Comparison of ENCODE assay signal across 8 mouse cellular contexts in genomic region chr4:130138441-130139213, GRCm38 (mm10). TPM values are rescaled to one million over a fixed set of nuclear protein-coding genes. Genes with fewer than 3 reads are reported as not detected.
DNase-seq lines count a peak whose midpoint lies in the region; ATAC-seq lines count a peak whose summit lies in the region.

No protein-coding gene starts in this region.

- H3K36me3 ChIP-seq in forebrain, embryonic 12.5 days (replicated peaks) = no peaks in the 10 kb centered on the region
- no peaks in the 10 kb centered on the region for H3K36me3 ChIP-seq in lung, embryonic 15.5 days

- WGBS in forebrain, embryonic 12.5 days = under 1% methylated on average over 52 of the region's 57 CpGs
- WGBS in lung, embryonic 15.5 days = under 1% methylated on average over 55 of the region's 57 CpGs

- peak; percentile 81 for DNase-seq in ES-CJ7 (ENCODE audit: low read depth, low spot score)
- DNase-seq in brain, embryonic 18.5 days (ENCODE audit: low read depth, low spot score) = peak; percentile 20
- DNase-seq in heart, postnatal 14 days = peak; percentile 84 to 90
- DNase-seq in layer of hippocampus, adult 18-20 months (ENCODE audit: low spot score in 2 of 2) = peak; percentile 28 to 67
- peak; percentile 76 for DNase-seq in ovary, postnatal 14 days (ENCODE audit: low spot score)
- peak; percentile 81 for DNase-seq in urinary bladder, adult 2 months (ENCODE audit: low spot score)

- peak overlapping the region; percentile 43 for H3K4me3 ChIP-seq in forebrain, embryonic 12.5 days (replicated peaks)
- peak overlapping the region; percentile 37 for H3K4me3 ChIP-seq in lung, embryonic 15.5 days

- H3K4me2 ChIP-seq in forebrain, embryonic 12.5 days = peak overlapping the region; percentile 92
- H3K4me2 ChIP-seq in lung, embryonic 15.5 days = peak overlapping the region; percentile 80

- H3K27me3 ChIP-seq in forebrain, embryonic 12.5 days = peaks cover 59% of the 10 kb centered on the region
- peaks cover 49% of the 10 kb centered on the region for H3K27me3 ChIP-seq in lung, embryonic 15.5 days

- H3K9me3 ChIP-seq in forebrain, embryonic 12.5 days = no peaks in the 10 kb centered on the region
- H3K9me3 ChIP-seq in lung, embryonic 15.5 days = no peaks in the 10 kb centered on the region

- intact Hi-C loops in heart, postnatal 14 days (cut with DNase I) = loop anchor here (1.0 to 5.0 kb wide), 2 partner anchors 51 to 114 kb away; no protein-coding TSS in a partner anchor

- ATAC-seq in forebrain, embryonic 12.5 days (ENCODE audit: low FRiP score) = peak; percentile 84
- peak; percentile 43 for ATAC-seq in lung, embryonic 15.5 days (ENCODE audit: borderline replicate concordance, extremely low read depth, low FRiP score, low TSS enrichment)

- H3K27ac ChIP-seq in forebrain, embryonic 12.5 days = no peak overlapping the region
- no peak overlapping the region for H3K27ac ChIP-seq in lung, embryonic 15.5 days

- peaks cover 19% of the 10 kb centered on the region for H3K4me1 ChIP-seq in forebrain, embryonic 12.5 days
- peaks cover 17% of the 10 kb centered on the region for H3K4me1 ChIP-seq in lung, embryonic 15.5 days

- H3K9ac ChIP-seq in forebrain, embryonic 12.5 days = peak overlapping the region; percentile 59
- H3K9ac ChIP-seq in lung, embryonic 15.5 days = peak overlapping the region; percentile 27

RNA-seq across cellular contexts. Expression of gene Hcrtr1, which starts 0.5 kb away (rescaled TPM):
- 0.10 TPM in 1 of 2 replicates, not detected in the other for polyA plus RNA-seq in forebrain, embryonic 12.5 days (2016; fragmentation: Nextera tagmentation; extraction: Ambion mirVana)
- total RNA-seq in heart, postnatal 14 days (2021) = under 1 TPM in 1 of 2 experiments, not detected in 1; 0.12 TPM
- 1 to 10 TPM; 1.6 to 2.3 TPM for total RNA-seq in layer of hippocampus, adult 18-20 months (2021)
- 0.28 and 0.50 TPM in 2 replicates for polyA plus RNA-seq in lung, embryonic 15.5 days (2015; fragmentation: Nextera tagmentation; extraction: Ambion mirVana)
- 18.8 and 20.0 TPM in 2 replicates for polyA plus RNA-seq in urinary bladder, adult 2 months (2012; rRNA removed)

RNA-seq across cellular contexts. Expression of gene Pef1, which starts 36.3 kb away (rescaled TPM):
- 60.4 and 61.4 TPM in 2 replicates for polyA plus RNA-seq in forebrain, embryonic 12.5 days (2016; fragmentation: Nextera tagmentation; extraction: Ambion mirVana)
- 10 to 100 TPM; 37.6 to 39.1 TPM for total RNA-seq in heart, postnatal 14 days (2021)
- 10 to 100 TPM; 71.9 to 72.0 TPM for total RNA-seq in layer of hippocampus, adult 18-20 months (2021)
- polyA plus RNA-seq in lung, embryonic 15.5 days (2015; fragmentation: Nextera tagmentation; extraction: Ambion mirVana) = 75.0 and 76.5 TPM in 2 replicates
- polyA plus RNA-seq in urinary bladder, adult 2 months (2012; rRNA removed) = 73.2 and 82.1 TPM in 2 replicates

RNA-seq across cellular contexts. Expression of gene Tinagl1, which starts 36.3 kb away (rescaled TPM):
- 4.1 and 4.6 TPM in 2 replicates for polyA plus RNA-seq in forebrain, embryonic 12.5 days (2016; fragmentation: Nextera tagmentation; extraction: Ambion mirVana)
- 10 to 100 TPM; 67.5 to 74.6 TPM for total RNA-seq in heart, postnatal 14 days (2021)
- 10 to 100 TPM; 12.5 to 15.9 TPM for total RNA-seq in layer of hippocampus, adult 18-20 months (2021)
- 52.4 and 57.5 TPM in 2 replicates for polyA plus RNA-seq in lung, embryonic 15.5 days (2015; fragmentation: Nextera tagmentation; extraction: Ambion mirVana)
- polyA plus RNA-seq in urinary bladder, adult 2 months (2012; rRNA removed) = 514 and 535 TPM in 2 replicates

Comparison
In these comparisons a context has a peak if more than half of its experiments do, and no peak if none do; other contexts are left out.
1. DNase-seq: peak in every context shown above with its lines; median percentile 87 in heart, postnatal 14 days; 81 in ES-CJ7; 81 in urinary bladder, adult 2 months; 76 in ovary, postnatal 14 days; 48 in layer of hippocampus, adult 18-20 months; 20 in brain, embryonic 18.5 days.
2. RNA of gene Hcrtr1, which starts 0.5 kb away (polyA plus RNA-seq): 18.8 to 20.0 TPM in urinary bladder, adult 2 months; 0.28 to 0.50 TPM in lung, embryonic 15.5 days and 0.10 TPM in forebrain, embryonic 12.5 days; every median in the first group is over 10 times any median in the second.